16 mouse cellular contexts compared by ENCODE assay signal in the genomic region with DNA sequence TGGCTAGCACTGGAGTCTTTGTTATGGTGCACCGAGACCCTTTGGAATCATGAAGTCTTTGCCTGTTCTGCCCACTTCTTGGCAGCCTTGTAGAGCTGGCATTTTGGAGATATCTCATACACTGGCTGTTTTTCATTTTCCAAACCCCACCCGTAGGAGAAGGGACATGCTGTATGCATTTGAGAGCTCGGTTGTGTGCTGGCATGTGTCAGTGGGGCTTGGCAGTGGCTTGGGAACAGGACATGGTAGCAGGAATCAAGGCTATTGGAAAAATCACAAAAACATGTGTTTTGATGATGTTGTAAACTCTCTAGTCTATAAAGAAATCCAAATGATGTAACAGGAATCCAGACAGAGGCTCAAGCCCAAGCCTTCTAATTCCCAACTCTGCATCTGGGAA.
"Had no signal": no experiment of that assay in that cellular context is flagged by ENCODE, and none has a peak within 500 bp of the region (broad histone marks: within the 10 kb centered on the region; RNA-seq: fewer than 3 reads in every experiment).

No protein-coding gene starts in this region.

- H3K36me3 ChIP-seq: lung, embryonic 15.5 days; midbrain, embryonic 13.5 days; midbrain, embryonic 15.5 days; neural tube, embryonic 12.5 days had no signal

- ATAC-seq: lung, postnatal 0 days; midbrain, embryonic 13.5 days; midbrain, embryonic 15.5 days had no signal

- H3K27me3 ChIP-seq: megakaryocyte, embryonic 14.5 days; midbrain, embryonic 13.5 days; midbrain, embryonic 15.5 days; neural tube, embryonic 12.5 days had no signal

- H3K4me3 ChIP-seq: lung, embryonic 15.5 days; megakaryocyte, embryonic 14.5 days; midbrain, embryonic 13.5 days; midbrain, embryonic 15.5 days; neural tube, embryonic 12.5 days had no signal

- H3K4me2 ChIP-seq: lung, embryonic 15.5 days; midbrain, embryonic 11.5 days; midbrain, embryonic 13.5 days; midbrain, embryonic 15.5 days; neural tube, embryonic 12.5 days had no signal

- H3K4me1 ChIP-seq: lung, embryonic 15.5 days; megakaryocyte, embryonic 14.5 days had no signal

- H3K9me3 ChIP-seq: lung, embryonic 15.5 days; midbrain, embryonic 13.5 days; midbrain, embryonic 15.5 days; neural tube, embryonic 12.5 days had no signal

- H3K27ac ChIP-seq: lung, embryonic 15.5 days; macrophage; midbrain, embryonic 13.5 days; midbrain, embryonic 15.5 days; neural tube, embryonic 12.5 days had no signal

- DNase-seq: lung, adult 2 months; lung, postnatal 14 days; lung, postnatal 36 days; right cerebral cortex, postnatal 14 days; spleen, adult 18-20 months; thymus, adult 18-20 months; thymus, postnatal 14 days; thymus, postnatal 36 days had no signal

- H3K9ac ChIP-seq: lung, embryonic 15.5 days; midbrain, embryonic 13.5 days; midbrain, embryonic 15.5 days; neural tube, embryonic 12.5 days had no signal
